Mouse (Mus musculus) embryo, embryonic 10 days (tissue): ENCODE data around the gene Dlx2.
A peak's percentile ranks its signal among the peaks of the same experiment; 100 is the strongest.

ENCODE experiments used
- DNase-seq: peaks from one replicate; pipeline ENCODE4 v3.0.0-alpha.2; 2015; ENCODE audit warnings: low spot score

The Dlx2 gene

GRCm38 (mm10) chr2:71511209-71511608 lies 35.3 kb downstream of the Dlx2 start:
- DNase-seq: no peak

GRCm38 (mm10) chr2:71504852-71505251 lies 41.7 kb downstream of the Dlx2 start:
- DNase-seq: no peak

GRCm38 (mm10) chr2:71499276-71500230 lies 47.0 kb downstream of the Dlx2 start:
- no peak for DNase-seq

- no peak for DNase-seq
These were observed 49.4 kb downstream of the Dlx2 start for GRCm38 (mm10) chr2:71497175-71497574.

GRCm38 (mm10) chr2:71494971-71495370 lies 51.6 kb downstream of the Dlx2 start:
- DNase-seq: peak; percentile 66

GRCm38 (mm10) chr2:71494503-71494902 lies 52.1 kb downstream of the Dlx2 start:
- no peak for DNase-seq
